ENCODE assay signal across 1 mouse cellular context in the genomic region with DNA sequence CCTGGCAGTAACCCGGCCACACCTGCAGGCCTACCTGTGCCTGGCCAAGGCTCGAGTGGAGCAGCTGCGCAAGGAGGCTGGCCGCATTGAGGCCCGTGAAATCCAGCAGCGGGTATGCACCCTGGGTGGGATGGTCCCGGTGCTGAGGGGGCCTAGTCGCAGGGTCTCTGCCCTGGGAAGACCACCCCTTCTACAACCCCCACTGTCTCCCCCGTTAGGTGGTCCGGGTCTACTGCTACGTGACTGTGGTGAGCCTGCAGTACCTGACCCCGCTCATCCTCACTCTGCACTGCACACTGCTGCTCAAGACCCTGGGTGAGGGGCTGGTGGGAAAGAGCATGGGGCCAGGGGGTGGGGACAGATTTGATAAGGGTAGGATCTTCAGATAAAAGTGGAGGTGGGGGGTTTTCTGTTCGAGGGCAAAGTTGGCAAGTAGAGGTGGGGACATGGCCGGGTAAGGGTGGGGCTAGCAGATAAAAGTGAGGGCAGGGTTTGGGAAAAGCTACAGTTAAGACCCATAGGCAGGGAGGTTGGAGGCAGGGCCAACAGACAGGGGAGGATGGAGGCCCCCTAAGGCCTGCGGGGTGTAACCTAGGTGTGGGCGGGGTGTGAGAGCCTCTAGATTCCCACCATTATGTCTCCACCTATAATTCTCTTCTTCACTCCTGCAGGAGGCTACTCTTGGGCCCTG.
TF ChIP-seq lines count a peak whose summit lies in the region.

No protein-coding gene starts in this region.

TF ChIP-seq in MEL, 35 proteins besides CTCF, POLR2A, EP300 and RAD21:
- TF ChIP-seq NELFE (IDR thresholded peaks at IDR 0.05; ENCODE audit: low read depth, low read length) (no peak), HCFC1 (IDR thresholded peaks at IDR 0.05; ENCODE audit: low read depth, low read length) (no peak), USF1 (IDR thresholded peaks at IDR 0.05; ENCODE audit: low read depth, low read length) (no peak), POLR2AphosphoS5 (IDR thresholded peaks at IDR 0.05; ENCODE audit: borderline replicate concordance, low read depth, low read length) (no peak), ZC3H11A (IDR thresholded peaks at IDR 0.05; ENCODE audit: low read depth, low read length) (no peak)
